Mouse (Mus musculus) hindbrain, embryonic 13.5 days (tissue): ENCODE measurements around the gene Hyal3. TPM values are rescaled to one million over a fixed set of nuclear protein-coding genes. Genes with fewer than 3 reads are reported as not detected.

Experiments
- ATAC-seq: fragments of 200-750 bp; cut with Nextera tagmentation; 2 replicates; pipeline ENCODE4 v1.8.0; 2017; ENCODE audit warnings: moderate TSS enrichment; ENCODE audit not compliant: low FRiP score
- H3K27ac ChIP-seq: fragments of 300-500 bp; sonication (generic); 2 replicates; pipeline ENCODE4 v1.5.1; 2015; ENCODE audit warnings: inconsistent platforms, mild to moderate bottlenecking, moderate library complexity
- H3K27me3 ChIP-seq: fragments of 300-500 bp; sonication (generic); 2 replicates; pipeline ENCODE4 v1.6.1; 2015; ENCODE audit warnings: mild to moderate bottlenecking, inconsistent platforms
- H3K36me3 ChIP-seq: fragments of 300-500 bp; sonication (generic); 2 replicates; pipeline ENCODE4 v1.6.1; 2015; ENCODE audit warnings: mild to moderate bottlenecking, inconsistent platforms
- H3K4me1 ChIP-seq: fragments of 300-500 bp; sonication (generic); replicated peaks from 2 replicates; pipeline ENCODE4 v1.6.1; 2015; ENCODE audit warnings: inconsistent platforms
- H3K4me2 ChIP-seq: fragments of 300-500 bp; sonication (generic); 2 replicates; pipeline ENCODE4 v1.6.1; 2015; ENCODE audit warnings: inconsistent platforms, mild to moderate bottlenecking, moderate library complexity
- H3K4me3 ChIP-seq: fragments of 300-500 bp; sonication (generic); 2 replicates; pipeline ENCODE4 v1.5.1; 2015; ENCODE audit warnings: mild to moderate bottlenecking, inconsistent platforms
- H3K9ac ChIP-seq: fragments of 300-500 bp; sonication (generic); 2 replicates; pipeline ENCODE4 v1.6.1; 2015; ENCODE audit warnings: mild to moderate bottlenecking, inconsistent platforms
- H3K9me3 ChIP-seq: fragments of 300-500 bp; sonication (generic); 2 replicates; pipeline ENCODE4 v1.6.1; 2016; ENCODE audit warnings: inconsistent platforms
- WGBS: fragments of 180-500 bp; shearing (Covaris S2); methylation state at CpG from one replicate; pipeline ENCODE4 v1.1.7; 2015; 5-methylcytosine and 5-hydroxymethylcytosine counted together
- polyA plus RNA-seq: library from polyadenylated mRNA; unstranded; fragments of >200 nt; fragmentation: Nextera tagmentation; extraction: Ambion mirVana; gene quantifications from 2 replicates; pipeline ENCODE4 v1.2.1, GENCODE M21; 2015

Gene Hyal3
- polyA plus RNA-seq, 1 experiment from 2014 or later: 1.3 TPM

- Histone ChIP-seq H3K9me3 (no peaks in the 10 kb centered on the region), H3K27ac (no peak overlapping the region), H3K36me3 (peaks cover 41% of the 10 kb centered on the region), H3K9ac (no peak overlapping the region), H3K4me2 (no peak overlapping the region), H3K4me3 (no peak overlapping the region), H3K27me3 (peaks cover 4% of the 10 kb centered on the region), H3K4me1 (peaks cover 61% of the 10 kb centered on the region)
- 90% methylated on average over 11 of the region's 11 CpGs for WGBS
- ATAC-seq: no peak
Observed at GRCm38 (mm10) chr9:107543299-107543698, 37.3 kb upstream of the Hyal3 start.

- Histone ChIP-seq H3K4me3 (no peak overlapping the region), H3K27me3 (peaks cover 14% of the 10 kb centered on the region), H3K27ac (no peak overlapping the region), H3K36me3 (peaks cover 31% of the 10 kb centered on the region), H3K4me1 (peaks cover 61% of the 10 kb centered on the region), H3K9ac (no peak overlapping the region), H3K4me2 (no peak overlapping the region), H3K9me3 (no peaks in the 10 kb centered on the region)
- ATAC-seq: no peak
- 95% methylated on average over 17 of the region's 17 CpGs for WGBS
Observed at GRCm38 (mm10) chr9:107544196-107544700, 36.4 kb upstream of the Hyal3 start.

DNA sequence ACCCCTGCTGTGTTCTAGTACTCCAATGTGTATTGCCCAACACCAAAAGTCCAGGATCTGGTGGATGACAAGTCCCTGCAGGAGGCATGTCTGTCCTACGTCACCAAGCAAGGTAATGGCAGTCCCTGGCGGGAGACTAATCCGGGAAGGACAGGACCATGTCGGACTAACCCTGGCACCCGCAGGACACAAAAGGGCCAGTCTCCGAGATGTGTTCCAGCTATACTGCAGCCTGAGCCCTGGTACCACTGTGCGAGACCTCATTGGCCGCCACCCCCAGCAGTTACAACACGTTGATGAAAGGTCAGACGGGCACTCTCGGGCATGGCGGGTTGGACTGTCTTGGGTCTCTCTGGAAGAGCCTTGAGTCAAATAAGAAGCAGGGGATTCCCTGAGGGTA lies 35.9 kb upstream of the Hyal3 start:
- peaks cover 19% of the 10 kb centered on the region for H3K27me3 ChIP-seq
- WGBS: 94% methylated on average over 12 of the region's 12 CpGs
- ATAC-seq: no peak

GRCm38 (mm10) chr9:107545199-107545598 lies 35.4 kb upstream of the Hyal3 start:
- no peaks in the 10 kb centered on the region for H3K9me3 ChIP-seq
- H3K36me3 ChIP-seq: peaks cover 22% of the 10 kb centered on the region
- H3K9ac ChIP-seq: no peak overlapping the region
- H3K27ac ChIP-seq: no peak overlapping the region
- H3K4me2 ChIP-seq: no peak overlapping the region
- peaks cover 57% of the 10 kb centered on the region for H3K4me1 ChIP-seq
- 88% methylated on average over 10 of the region's 10 CpGs for WGBS
- no peak for ATAC-seq
- peaks cover 23% of the 10 kb centered on the region for H3K27me3 ChIP-seq
- H3K4me3 ChIP-seq: no peak overlapping the region

More for the DNA sequence above, 35.9 kb upstream of the Hyal3 start:
- H3K4me2 ChIP-seq: no peak overlapping the region
- H3K4me3 ChIP-seq: no peak overlapping the region
- no peaks in the 10 kb centered on the region for H3K9me3 ChIP-seq
- no peak overlapping the region for H3K9ac ChIP-seq
- peaks cover 26% of the 10 kb centered on the region for H3K36me3 ChIP-seq
- H3K4me1 ChIP-seq: peaks cover 61% of the 10 kb centered on the region
- no peak overlapping the region for H3K27ac ChIP-seq

GRCm38 (mm10) chr9:107545602-107546001 lies 35.0 kb upstream of the Hyal3 start:
- WGBS: 4% methylated on average over 3 of the region's 3 CpGs
- Histone ChIP-seq H3K4me2 (no peak overlapping the region), H3K27ac (no peak overlapping the region), H3K9ac (no peak overlapping the region), H3K27me3 (peaks cover 27% of the 10 kb centered on the region), H3K9me3 (no peaks in the 10 kb centered on the region), H3K4me3 (no peak overlapping the region), H3K36me3 (peaks cover 20% of the 10 kb centered on the region), H3K4me1 (peaks cover 53% of the 10 kb centered on the region)
- no peak for ATAC-seq

DNA sequence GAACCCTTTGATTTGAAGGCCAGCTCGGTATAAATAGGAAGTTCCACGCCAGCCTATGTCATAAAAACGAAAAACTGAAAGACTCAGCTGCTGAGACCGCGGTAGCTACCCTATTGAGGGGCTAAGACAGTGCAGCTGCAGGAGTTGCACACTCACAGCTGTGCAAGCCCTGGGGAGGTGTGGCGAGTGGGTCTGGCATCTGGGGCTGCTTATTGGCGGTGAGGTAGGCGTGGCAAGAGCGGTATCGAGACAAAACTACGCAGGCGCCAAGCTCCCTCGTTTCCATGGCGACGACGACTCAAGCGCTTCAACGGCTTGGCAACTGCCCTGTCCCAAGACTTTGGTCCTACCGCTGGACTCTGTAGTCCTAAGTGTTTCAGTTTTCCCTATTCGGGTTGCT lies 33.6 kb upstream of the Hyal3 start, which contains the start of gene Zmynd10:
Gene Zmynd10, plus strand, starts transcription at position 273 of the 400 bp plus-strand sequence.
- Histone ChIP-seq H3K9ac (peak within 1 kb of the TSS; percentile 49), H3K27me3 (peaks cover 42% of the 10 kb centered on the region), H3K36me3 (peaks cover 20% of the 10 kb centered on the region), H3K4me2 (peak within 1 kb of the TSS; percentile 52), H3K27ac (peak within 1 kb of the TSS; percentile 72), H3K4me1 (peaks cover 58% of the 10 kb centered on the region), H3K9me3 (no peaks in the 10 kb centered on the region), H3K4me3 (peak within 1 kb of the TSS; percentile 20; the same call in 1 of the 2 replicates)
- WGBS: 4% methylated on average over 20 of the region's 20 CpGs
- peak; percentile 55 for ATAC-seq

GRCm38 (mm10) chr9:107547957-107548356 lies 32.7 kb upstream of the Hyal3 start:
- Histone ChIP-seq H3K27me3 (peaks cover 51% of the 10 kb centered on the region), H3K4me2 (no peak overlapping the region), H3K27ac (no peak overlapping the region), H3K4me1 (peaks cover 53% of the 10 kb centered on the region), H3K9me3 (no peaks in the 10 kb centered on the region), H3K9ac (no peak overlapping the region), H3K4me3 (no peak overlapping the region), H3K36me3 (peaks cover 20% of the 10 kb centered on the region)
- 83% methylated on average over 5 of the region's 5 CpGs for WGBS
- ATAC-seq: no peak

- H3K27me3 ChIP-seq: peaks cover 53% of the 10 kb centered on the region
Observed at GRCm38 (mm10) chr9:107548820-107549219, 31.8 kb upstream of the Hyal3 start.

DNA sequence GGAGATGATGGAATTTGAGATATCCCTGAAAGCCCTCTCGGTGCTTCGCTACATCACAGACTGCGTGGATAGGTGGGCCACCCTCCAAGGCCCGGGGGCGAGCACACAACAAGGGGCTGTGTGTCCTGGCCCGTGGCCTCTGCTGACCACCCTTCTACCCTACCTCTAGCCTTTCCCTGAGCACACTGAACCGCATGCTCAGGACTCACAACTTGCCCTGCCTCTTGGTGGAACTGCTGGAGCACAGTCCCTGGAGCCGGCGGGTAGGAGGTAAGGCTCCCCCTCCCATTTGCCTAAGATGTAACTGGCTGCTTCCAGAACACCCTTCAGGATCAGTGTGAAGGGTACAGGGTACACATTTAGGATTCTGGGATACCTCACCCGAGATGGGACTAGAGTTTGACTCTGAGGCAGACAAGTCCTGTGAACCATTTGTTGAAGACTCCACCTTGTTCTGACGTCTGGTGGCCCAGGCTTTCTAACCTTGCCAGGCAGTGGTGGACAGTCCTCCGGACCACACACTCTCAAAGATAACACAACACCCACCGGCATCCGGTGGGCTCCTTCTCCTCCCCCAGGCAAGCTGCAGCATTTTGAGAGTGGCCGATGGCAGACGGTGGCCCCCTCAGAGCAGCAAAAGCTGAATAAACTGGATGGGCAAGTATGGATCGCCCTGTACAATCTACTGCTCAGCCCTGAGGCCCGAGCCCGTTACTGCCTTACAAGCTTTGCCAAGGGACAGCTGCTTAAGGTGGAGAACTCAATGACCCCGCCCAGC lies 31.1 kb upstream of the Hyal3 start:
- Histone ChIP-seq H3K4me1 (peaks cover 58% of the 10 kb centered on the region), H3K4me3 (no peak overlapping the region)
- 88% methylated on average over 20 of the region's 20 CpGs for WGBS

More at GRCm38 (mm10) chr9:107548820-107549219, 31.8 kb upstream of the Hyal3 start:
- no peak for ATAC-seq
- Histone ChIP-seq H3K36me3 (peaks cover 14% of the 10 kb centered on the region), H3K4me3 (no peak overlapping the region), H3K4me2 (no peak overlapping the region), H3K27ac (no peak overlapping the region), H3K4me1 (peaks cover 56% of the 10 kb centered on the region), H3K9me3 (no peaks in the 10 kb centered on the region), H3K9ac (no peak overlapping the region)
- WGBS: 90% methylated on average over 10 of the region's 10 CpGs

GRCm38 (mm10) chr9:107550491-107551116 lies 30.0 kb upstream of the Hyal3 start:
- peak overlapping the region; percentile 65 for H3K4me2 ChIP-seq
- no peak overlapping the region for H3K27ac ChIP-seq
- H3K4me1 ChIP-seq: peaks cover 55% of the 10 kb centered on the region
- WGBS: 25% methylated on average over 23 of the region's 23 CpGs
- no peak overlapping the region for H3K9ac ChIP-seq
- peak overlapping the region; percentile 40; the same call in 1 of the 2 replicates for H3K4me3 ChIP-seq
- no peak for ATAC-seq
- H3K27me3 ChIP-seq: peaks cover 53% of the 10 kb centered on the region
- H3K36me3 ChIP-seq: no peaks in the 10 kb centered on the region
- no peaks in the 10 kb centered on the region for H3K9me3 ChIP-seq

More for the DNA sequence above, 31.1 kb upstream of the Hyal3 start:
- ATAC-seq: no peak
- H3K36me3 ChIP-seq: peaks cover 7% of the 10 kb centered on the region
- H3K27me3 ChIP-seq: peaks cover 53% of the 10 kb centered on the region
- H3K27ac ChIP-seq: no peak overlapping the region
- no peak overlapping the region for H3K4me2 ChIP-seq
- no peaks in the 10 kb centered on the region for H3K9me3 ChIP-seq
- H3K9ac ChIP-seq: no peak overlapping the region

DNA sequence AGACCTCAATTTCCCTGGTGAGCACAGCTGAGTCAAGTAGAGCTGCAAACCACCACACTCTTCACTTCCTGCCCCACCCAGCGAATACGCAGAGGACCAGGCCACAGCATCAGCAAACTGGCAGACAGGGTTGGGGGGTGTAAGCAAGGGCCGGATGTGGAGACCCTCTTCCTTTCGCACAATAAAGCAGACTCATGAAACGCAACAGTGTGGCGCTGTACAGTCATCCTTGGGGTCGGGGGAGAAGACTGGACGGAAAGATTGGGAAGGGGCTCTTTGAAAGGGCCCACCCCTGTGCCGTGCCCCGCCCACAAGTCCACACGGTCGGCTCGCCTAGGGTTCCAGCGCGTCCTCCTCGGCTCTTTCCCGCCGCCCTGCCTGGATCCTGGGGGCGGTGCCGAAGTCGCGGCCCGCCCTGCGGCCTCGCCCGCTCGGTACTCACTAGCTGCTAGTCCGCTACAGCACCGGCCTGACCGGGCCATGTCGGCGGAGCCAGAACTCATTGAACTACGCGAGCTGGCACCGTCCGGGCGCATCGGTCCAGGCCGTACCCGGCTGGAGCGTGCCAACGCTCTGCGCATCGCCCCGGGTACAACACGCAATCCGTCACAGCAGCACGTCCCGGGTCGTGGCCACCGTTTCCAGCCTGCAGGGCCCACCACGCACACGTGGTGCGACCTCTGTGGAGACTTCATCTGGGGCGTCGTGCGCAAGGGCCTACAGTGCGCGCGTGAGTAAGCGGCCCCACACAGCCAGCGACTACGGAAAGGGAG lies 29.3 kb upstream of the Hyal3 start, which contains the start of gene Rassf1:
Gene Rassf1, plus strand, starts transcription at position 439 of the 773 bp plus-strand sequence.
- H3K4me3 ChIP-seq: peak within 1 kb of the TSS; percentile 40
- ATAC-seq: no peak
- peaks cover 56% of the 10 kb centered on the region for H3K4me1 ChIP-seq
- WGBS: under 1% methylated on average over 63 of the region's 63 CpGs
- peak within 1 kb of the TSS; percentile 70 for H3K9ac ChIP-seq
- no peaks in the 10 kb centered on the region for H3K36me3 ChIP-seq
- peak within 1 kb of the TSS; percentile 23; the same call in 1 of the 2 replicates for H3K27ac ChIP-seq
- H3K4me2 ChIP-seq: peak within 1 kb of the TSS; percentile 65
- no peaks in the 10 kb centered on the region for H3K9me3 ChIP-seq
- H3K27me3 ChIP-seq: peaks cover 53% of the 10 kb centered on the region
